Mouse (Mus musculus): ENCODE results near the gene Mrgprh. TPM values are rescaled to one million over a fixed set of nuclear protein-coding genes. Genes with fewer than 3 reads are reported as not detected.

Gene Mrgprh
- polyA plus RNA-seq, 1 experiment, result not detected

DNA sequence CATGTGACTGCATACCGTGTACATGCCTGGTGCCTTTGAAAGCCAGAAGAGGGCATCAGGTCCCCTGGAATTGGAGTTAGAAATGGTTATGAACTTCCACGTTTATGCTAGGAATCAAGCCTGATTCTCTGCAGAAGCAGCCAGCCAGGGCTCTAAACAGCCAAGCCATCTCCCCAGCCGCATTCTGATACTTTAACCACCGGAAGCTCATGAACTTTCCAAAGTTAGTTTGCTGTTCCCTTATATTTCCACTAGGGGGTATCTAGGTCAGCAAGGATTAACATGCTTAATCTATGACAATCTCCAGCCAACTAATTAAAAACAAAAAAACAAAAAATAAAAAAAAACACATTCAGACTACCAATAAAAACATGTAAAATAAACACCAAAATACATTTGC lies 17.8 kb upstream of the Mrgprh start:
- no peak overlapping the region for H3K4me3 ChIP-seq (ENCODE audit: low read depth, low read length)
- H3K27ac ChIP-seq (ENCODE audit: insufficient read depth, low read length), result no peak overlapping the region
- no peaks in the 10 kb centered on the region for H3K36me3 ChIP-seq (ENCODE audit: control insufficient read depth, insufficient read depth, low read length, poor library complexity, severe bottlenecking)
- H3K27me3 ChIP-seq (ENCODE audit: control insufficient read depth, insufficient read depth, low read length, poor library complexity, severe bottlenecking), result no peaks in the 10 kb centered on the region
- no peaks in the 10 kb centered on the region for H3K4me1 ChIP-seq (ENCODE audit: control insufficient read depth, insufficient read depth, low read length)
- TF ChIP-seq POLR2A (IDR thresholded peaks at IDR 0.05; ENCODE audit: insufficient read depth, low read length) (no peak), EP300 (IDR thresholded peaks at IDR 0.05; ENCODE audit: insufficient read depth, low read depth, low read length) (no peak), CTCF (IDR thresholded peaks at IDR 0.05; ENCODE audit: low read depth, low read length) (no peak)
- H3K9me3 ChIP-seq (replicated peaks; ENCODE audit: control insufficient read depth, insufficient read depth, low read length, poor library complexity, severe bottlenecking), result no peaks in the 10 kb centered on the region
- no peak overlapping the region for H3K9ac ChIP-seq (ENCODE audit: low read depth, poor library complexity, severe bottlenecking)

DNA sequence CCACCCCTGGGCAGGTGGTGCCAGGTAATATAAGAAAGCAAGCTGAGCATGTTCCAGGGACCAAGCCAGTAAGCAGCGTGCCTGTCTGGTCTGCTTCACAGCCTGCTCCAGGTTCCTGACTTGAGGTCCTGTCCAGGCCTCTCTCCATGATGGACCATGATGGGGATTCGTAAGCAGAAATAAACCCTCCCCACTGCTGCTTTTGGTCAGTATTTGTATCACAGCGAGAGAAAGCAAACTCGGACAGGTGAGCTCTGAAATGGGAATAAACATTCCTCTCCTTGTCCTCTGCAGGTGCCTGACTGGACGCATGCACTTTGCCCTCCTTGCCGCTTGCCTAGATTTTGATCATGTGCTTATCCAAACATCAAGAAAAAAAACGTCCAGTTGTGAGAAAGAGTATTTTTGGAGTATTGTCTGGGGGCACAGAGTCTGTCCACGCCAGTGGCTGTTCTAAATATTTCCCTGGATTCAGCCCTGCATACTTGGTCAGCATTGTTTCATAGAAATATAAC lies 16.8 kb upstream of the Mrgprh start:
- Histone ChIP-seq H3K9me3 (replicated peaks; ENCODE audit: control insufficient read depth, insufficient read depth, low read length, poor library complexity, severe bottlenecking) (no peaks in the 10 kb centered on the region), H3K27me3 (ENCODE audit: control insufficient read depth, insufficient read depth, low read length, poor library complexity, severe bottlenecking) (no peaks in the 10 kb centered on the region), H3K4me3 (ENCODE audit: low read depth, low read length) (no peak overlapping the region), H3K9ac (ENCODE audit: low read depth, poor library complexity, severe bottlenecking) (no peak overlapping the region), H3K36me3 (ENCODE audit: control insufficient read depth, insufficient read depth, low read length, poor library complexity, severe bottlenecking) (no peaks in the 10 kb centered on the region), H3K27ac (ENCODE audit: insufficient read depth, low read length) (no peak overlapping the region), H3K4me1 (ENCODE audit: control insufficient read depth, insufficient read depth, low read length) (no peaks in the 10 kb centered on the region)
- no peak for TF ChIP-seq EP300 (IDR thresholded peaks at IDR 0.05; ENCODE audit: insufficient read depth, low read depth, low read length)
- no peak for TF ChIP-seq CTCF (IDR thresholded peaks at IDR 0.05; ENCODE audit: low read depth, low read length)
- TF ChIP-seq POLR2A (IDR thresholded peaks at IDR 0.05; ENCODE audit: insufficient read depth, low read length), result no peak

DNA sequence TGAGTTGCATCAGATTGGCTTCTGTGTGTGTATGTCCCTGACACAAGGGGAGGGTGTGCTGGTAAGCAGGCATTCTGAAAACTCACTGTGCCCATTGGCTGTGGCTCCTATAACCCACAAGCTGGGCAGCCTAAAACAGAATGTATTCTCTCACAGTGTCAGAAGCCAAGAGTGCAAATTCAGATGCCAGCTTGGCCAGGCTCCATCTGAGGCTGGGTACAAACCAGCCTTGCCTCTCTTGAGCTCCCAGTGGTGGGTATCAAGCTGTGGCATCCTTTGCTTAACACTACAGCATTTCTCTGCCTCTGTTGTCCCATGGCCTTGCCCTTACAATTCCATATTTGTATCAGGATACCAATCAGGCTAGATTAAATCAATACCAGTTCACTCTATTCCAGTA lies 11.7 kb upstream of the Mrgprh start:
- no peak for TF ChIP-seq POLR2A (IDR thresholded peaks at IDR 0.05; ENCODE audit: insufficient read depth, low read length)
- H3K9ac ChIP-seq (ENCODE audit: low read depth, poor library complexity, severe bottlenecking), result no peak overlapping the region

DNA sequence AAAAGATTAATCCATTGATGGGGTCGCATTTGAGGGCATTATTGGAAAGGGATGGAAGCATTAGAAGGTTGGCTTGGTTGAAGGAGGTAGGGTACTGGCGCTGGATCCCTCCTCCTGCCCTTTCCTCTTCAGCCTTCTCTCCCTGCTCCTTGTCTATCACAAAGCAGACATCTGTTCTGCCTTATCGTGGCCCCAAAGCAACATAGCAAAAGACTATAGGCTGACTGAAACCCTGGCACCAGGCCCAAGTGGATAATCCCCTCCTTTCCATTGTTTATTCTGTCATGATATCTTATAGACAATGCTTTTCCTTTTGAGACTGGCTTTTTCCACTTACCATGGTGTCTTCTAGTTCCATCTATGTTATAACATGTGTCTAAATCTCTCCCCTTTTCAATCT lies 10.4 kb upstream of the Mrgprh start:
- TF ChIP-seq POLR2A (IDR thresholded peaks at IDR 0.05; ENCODE audit: insufficient read depth, low read length) (no peak), EP300 (IDR thresholded peaks at IDR 0.05; ENCODE audit: insufficient read depth, low read depth, low read length) (no peak), CTCF (IDR thresholded peaks at IDR 0.05; ENCODE audit: low read depth, low read length) (no peak)
- Histone ChIP-seq H3K27ac (ENCODE audit: insufficient read depth, low read length) (no peak overlapping the region), H3K27me3 (ENCODE audit: control insufficient read depth, insufficient read depth, low read length, poor library complexity, severe bottlenecking) (no peaks in the 10 kb centered on the region)

More for the DNA sequence above, 11.7 kb upstream of the Mrgprh start:
- Histone ChIP-seq H3K4me1 (ENCODE audit: control insufficient read depth, insufficient read depth, low read length) (no peaks in the 10 kb centered on the region), H3K36me3 (ENCODE audit: control insufficient read depth, insufficient read depth, low read length, poor library complexity, severe bottlenecking) (no peaks in the 10 kb centered on the region), H3K9me3 (replicated peaks; ENCODE audit: control insufficient read depth, insufficient read depth, low read length, poor library complexity, severe bottlenecking) (no peaks in the 10 kb centered on the region), H3K27ac (ENCODE audit: insufficient read depth, low read length) (no peak overlapping the region), H3K4me3 (ENCODE audit: low read depth, low read length) (no peak overlapping the region), H3K27me3 (ENCODE audit: control insufficient read depth, insufficient read depth, low read length, poor library complexity, severe bottlenecking) (no peaks in the 10 kb centered on the region)

DNA sequence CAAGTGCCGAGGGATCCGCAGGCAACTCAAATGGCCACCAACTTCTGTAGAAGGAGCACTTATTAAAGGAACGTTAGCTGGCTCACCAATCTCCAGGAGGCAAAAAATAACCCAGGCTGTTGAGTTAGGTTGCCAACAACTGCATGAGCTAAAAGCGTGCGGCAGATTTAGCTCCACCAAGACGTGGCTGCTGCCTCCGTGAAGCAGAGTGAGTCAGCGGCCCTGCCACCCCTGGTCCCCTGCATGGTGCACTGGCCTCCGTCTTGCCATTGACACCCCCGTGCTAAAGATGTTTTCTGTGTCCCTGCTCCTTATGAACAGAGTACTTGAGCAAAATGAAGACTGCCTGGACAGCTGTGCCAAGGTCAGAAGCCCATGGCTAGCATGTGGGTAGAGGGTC lies 9.0 kb upstream of the Mrgprh start:
- no peaks in the 10 kb centered on the region for H3K9me3 ChIP-seq (replicated peaks; ENCODE audit: control insufficient read depth, insufficient read depth, low read length, poor library complexity, severe bottlenecking)
- H3K4me3 ChIP-seq (ENCODE audit: low read depth, low read length), result no peak overlapping the region
- H3K27ac ChIP-seq (ENCODE audit: insufficient read depth, low read length), result no peak overlapping the region
- no peaks in the 10 kb centered on the region for H3K27me3 ChIP-seq (ENCODE audit: control insufficient read depth, insufficient read depth, low read length, poor library complexity, severe bottlenecking)
- no peak overlapping the region for H3K9ac ChIP-seq (ENCODE audit: low read depth, poor library complexity, severe bottlenecking)
- H3K4me1 ChIP-seq (ENCODE audit: control insufficient read depth, insufficient read depth, low read length), result peaks cover 1% of the 10 kb centered on the region
- no peaks in the 10 kb centered on the region for H3K36me3 ChIP-seq (ENCODE audit: control insufficient read depth, insufficient read depth, low read length, poor library complexity, severe bottlenecking)
- TF ChIP-seq POLR2A (IDR thresholded peaks at IDR 0.05; ENCODE audit: insufficient read depth, low read length) (no peak), EP300 (IDR thresholded peaks at IDR 0.05; ENCODE audit: insufficient read depth, low read depth, low read length) (no peak), CTCF (IDR thresholded peaks at IDR 0.05; ENCODE audit: low read depth, low read length) (no peak)

More for the DNA sequence above, 10.4 kb upstream of the Mrgprh start:
- Histone ChIP-seq H3K4me3 (ENCODE audit: low read depth, low read length) (no peak overlapping the region), H3K9ac (ENCODE audit: low read depth, poor library complexity, severe bottlenecking) (no peak overlapping the region), H3K4me1 (ENCODE audit: control insufficient read depth, insufficient read depth, low read length) (peaks cover 1% of the 10 kb centered on the region), H3K36me3 (ENCODE audit: control insufficient read depth, insufficient read depth, low read length, poor library complexity, severe bottlenecking) (no peaks in the 10 kb centered on the region), H3K9me3 (replicated peaks; ENCODE audit: control insufficient read depth, insufficient read depth, low read length, poor library complexity, severe bottlenecking) (no peaks in the 10 kb centered on the region)

DNA sequence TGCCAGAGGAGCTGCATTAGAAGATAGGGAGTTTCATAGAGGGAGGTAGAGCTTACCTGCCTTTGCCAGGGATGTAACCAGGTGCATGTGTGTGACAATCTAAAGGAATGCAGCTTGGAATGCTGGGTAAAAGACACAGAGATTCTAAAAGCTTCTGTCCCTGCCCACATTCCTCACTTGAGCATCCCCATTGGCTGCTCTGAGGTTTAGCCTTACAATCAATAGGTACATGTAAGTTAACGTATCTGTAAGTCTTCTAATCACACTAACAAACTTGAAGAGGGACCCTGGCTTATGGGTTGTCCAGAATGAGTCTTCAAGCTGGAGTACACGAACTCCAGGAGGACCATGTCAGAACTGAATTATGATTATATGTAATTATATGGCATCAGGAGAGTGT lies 7.8 kb upstream of the Mrgprh start, which contains the start of gene Mas1:
Gene Mas1 (minus strand): TSS at position 101 of the 400 bp plus-strand sequence.
- Histone ChIP-seq H3K27ac (ENCODE audit: insufficient read depth, low read length) (no peak within 1 kb of the TSS), H3K4me3 (ENCODE audit: low read depth, low read length) (no peak within 1 kb of the TSS), H3K27me3 (ENCODE audit: control insufficient read depth, insufficient read depth, low read length, poor library complexity, severe bottlenecking) (no peaks in the 10 kb centered on the region), H3K36me3 (ENCODE audit: control insufficient read depth, insufficient read depth, low read length, poor library complexity, severe bottlenecking) (no peaks in the 10 kb centered on the region), H3K4me1 (ENCODE audit: control insufficient read depth, insufficient read depth, low read length) (peaks cover 1% of the 10 kb centered on the region), H3K9ac (ENCODE audit: low read depth, poor library complexity, severe bottlenecking) (no peak within 1 kb of the TSS), H3K9me3 (replicated peaks; ENCODE audit: control insufficient read depth, insufficient read depth, low read length, poor library complexity, severe bottlenecking) (no peaks in the 10 kb centered on the region)
- TF ChIP-seq CTCF (IDR thresholded peaks at IDR 0.05; ENCODE audit: low read depth, low read length) (no peak), POLR2A (IDR thresholded peaks at IDR 0.05; ENCODE audit: insufficient read depth, low read length) (no peak), EP300 (IDR thresholded peaks at IDR 0.05; ENCODE audit: insufficient read depth, low read depth, low read length) (no peak)

Data from ES-Bruce4 (cell line).